Mouse (Mus musculus) embryonic facial prominence, embryonic 12.5 days (tissue): ENCODE measurements at regions not wholly inside any gene's neighbourhood (a gene's known extent, or its start where the extent isn't known, plus 50 kb on each side); places are given as distances from the start of the nearest gene placed in this dataset.

Experiments
- ATAC-seq: fragments of 200-750 bp; cut with Nextera tagmentation; 2 replicates; pipeline ENCODE4 v1.8.0; 2017; ENCODE audit not compliant: insufficient number of reproducible peaks, insufficient read depth, low FRiP score, low TSS enrichment
- H3K27ac ChIP-seq: fragments of 300-500 bp; sonication (generic); 2 replicates; pipeline ENCODE4 v1.5.1; 2016; ENCODE audit warnings: mild to moderate bottlenecking
- H3K27me3 ChIP-seq: fragments of 300-500 bp; sonication (generic); 2 replicates; pipeline ENCODE4 v1.6.1; 2016; ENCODE audit warnings: mild to moderate bottlenecking, moderate library complexity
- H3K36me3 ChIP-seq: fragments of 300-500 bp; sonication (generic); 2 replicates; pipeline ENCODE4 v1.6.1; 2016; ENCODE audit warnings: mild to moderate bottlenecking
- H3K4me1 ChIP-seq: fragments of 300-500 bp; sonication (generic); 2 replicates; pipeline ENCODE4 v1.6.1; 2016
- H3K4me2 ChIP-seq: fragments of 300-500 bp; sonication (generic); replicated peaks from 2 replicates; pipeline ENCODE4 v1.6.1; 2016; ENCODE audit warnings: mild to moderate bottlenecking, moderate library complexity
- H3K4me3 ChIP-seq: fragments of 300-500 bp; sonication (generic); 2 replicates; pipeline ENCODE4 v1.5.1; 2016; ENCODE audit warnings: mild to moderate bottlenecking
- H3K9ac ChIP-seq: fragments of 300-500 bp; sonication (generic); 2 replicates; pipeline ENCODE4 v1.6.1; 2016; ENCODE audit warnings: mild to moderate bottlenecking, moderate library complexity
- H3K9me3 ChIP-seq: fragments of 300-500 bp; sonication (generic); 2 replicates; pipeline ENCODE4 v1.6.1; 2016; ENCODE audit warnings: mild to moderate bottlenecking, moderate library complexity
- WGBS: fragments of 180-500 bp; shearing (Covaris S2); methylation state at CpG from one replicate; pipeline ENCODE4 v1.1.7; 2016; 5-methylcytosine and 5-hydroxymethylcytosine counted together

DNA sequence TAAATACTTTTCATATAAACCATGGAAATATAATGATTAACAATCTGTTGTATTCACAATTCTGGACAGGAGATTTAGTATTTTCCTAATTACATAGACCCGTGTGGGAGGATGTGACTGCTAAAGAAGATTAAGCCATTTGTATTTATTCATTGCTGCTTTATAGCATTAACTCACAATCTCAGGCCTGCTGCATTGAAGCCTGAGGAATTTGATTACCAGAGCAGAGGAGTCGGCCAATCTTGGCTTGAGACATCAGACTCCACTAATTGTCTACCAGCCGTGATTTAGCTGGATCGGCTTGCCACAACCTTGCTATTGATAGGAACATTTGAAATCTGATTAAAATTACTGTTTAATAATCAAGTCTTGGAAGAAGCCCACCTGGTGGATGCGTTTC lies 1007.5 kb downstream of the Adgrl2 start:
- WGBS = 68% methylated on average over 5 of the region's 5 CpGs
- no peak for ATAC-seq
- Histone ChIP-seq H3K4me3 (no peak overlapping the region), H3K27ac (no peak overlapping the region), H3K9me3 (no peaks in the 10 kb centered on the region), H3K4me1 (no peaks in the 10 kb centered on the region), H3K36me3 (no peaks in the 10 kb centered on the region), H3K4me2 (no peak overlapping the region), H3K27me3 (no peaks in the 10 kb centered on the region), H3K9ac (no peak overlapping the region)

DNA sequence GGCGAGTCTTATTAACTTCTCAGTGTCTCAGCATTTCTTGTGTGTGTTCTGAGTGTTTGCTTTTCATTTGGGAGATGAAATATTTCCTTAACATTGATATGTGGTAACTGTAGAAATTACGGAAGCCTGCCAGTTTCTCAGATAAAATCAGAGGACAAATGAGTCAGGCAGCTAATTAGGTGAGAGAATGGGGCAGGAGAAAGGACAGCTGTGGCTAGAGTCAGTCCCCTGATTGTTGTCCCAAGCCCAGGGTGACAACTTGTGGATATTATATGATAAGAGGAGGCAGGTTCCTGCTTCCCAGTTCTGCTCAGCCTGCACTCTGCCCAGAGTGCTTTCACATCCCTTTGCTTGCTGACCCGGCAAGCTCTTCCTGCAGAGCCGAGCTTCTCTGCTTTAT lies 1008.7 kb downstream of the Adgrl2 start:
- WGBS = 66% methylated on average over 4 of the region's 4 CpGs
- H3K4me3 ChIP-seq = no peak overlapping the region
- no peaks in the 10 kb centered on the region for H3K9me3 ChIP-seq
- H3K4me1 ChIP-seq = no peaks in the 10 kb centered on the region
- no peaks in the 10 kb centered on the region for H3K36me3 ChIP-seq
- no peak overlapping the region for H3K9ac ChIP-seq
- no peak overlapping the region for H3K27ac ChIP-seq
- H3K27me3 ChIP-seq = no peaks in the 10 kb centered on the region
- no peak for ATAC-seq
- no peak overlapping the region for H3K4me2 ChIP-seq

DNA sequence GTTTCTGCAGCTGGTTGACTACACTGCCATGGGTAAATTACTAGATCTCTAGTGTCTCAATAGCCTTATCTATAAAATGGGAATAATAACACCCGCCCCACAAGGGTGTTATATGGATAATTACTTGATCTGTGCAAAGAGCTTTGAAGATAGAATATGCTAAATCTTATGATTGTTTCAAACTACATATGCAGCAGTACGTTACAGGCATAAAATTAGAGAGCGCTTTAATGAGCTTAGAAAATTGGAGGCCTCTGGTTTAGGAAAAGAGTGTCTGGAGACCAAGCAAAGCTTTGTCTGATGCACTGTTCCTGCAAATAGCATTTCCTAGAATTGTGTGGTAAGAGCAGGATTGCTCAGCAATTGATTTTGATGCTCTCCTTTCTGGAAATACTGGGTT lies 1013.8 kb downstream of the Adgrl2 start:
- no peak for ATAC-seq
- no peaks in the 10 kb centered on the region for H3K4me1 ChIP-seq
- 84% methylated on average over 3 of the region's 3 CpGs for WGBS
- no peak overlapping the region for H3K9ac ChIP-seq
- H3K27me3 ChIP-seq = no peaks in the 10 kb centered on the region
- no peaks in the 10 kb centered on the region for H3K9me3 ChIP-seq
- H3K36me3 ChIP-seq = no peaks in the 10 kb centered on the region
- no peak overlapping the region for H3K4me3 ChIP-seq
- H3K27ac ChIP-seq = no peak overlapping the region
- H3K4me2 ChIP-seq = no peak overlapping the region

DNA sequence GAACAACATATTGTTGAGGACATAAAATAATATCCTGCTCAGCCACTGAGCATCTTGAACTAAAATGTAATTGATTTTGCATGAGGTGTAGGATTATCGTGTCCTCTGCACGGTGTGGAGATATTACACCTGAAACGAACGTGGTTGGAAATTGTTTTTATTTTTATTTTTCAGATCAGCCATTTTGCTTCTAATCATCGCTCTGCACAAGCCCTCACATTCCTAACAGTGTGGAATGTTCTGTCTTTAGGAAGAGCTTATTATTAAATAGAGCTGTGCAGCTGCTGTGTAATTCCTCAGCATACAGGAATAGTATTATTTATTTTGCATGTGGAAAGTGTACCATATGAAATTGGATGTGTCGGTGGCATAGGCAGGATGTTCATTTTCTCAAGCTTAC lies 1014.3 kb downstream of the Adgrl2 start:
- H3K4me2 ChIP-seq = no peak overlapping the region
- no peak overlapping the region for H3K27ac ChIP-seq
- H3K27me3 ChIP-seq = no peaks in the 10 kb centered on the region
- H3K4me3 ChIP-seq = no peak overlapping the region
- H3K9ac ChIP-seq = no peak overlapping the region
- H3K9me3 ChIP-seq = no peaks in the 10 kb centered on the region
- 82% methylated on average over 6 of the region's 6 CpGs for WGBS
- no peak for ATAC-seq
- no peaks in the 10 kb centered on the region for H3K36me3 ChIP-seq
- H3K4me1 ChIP-seq = no peaks in the 10 kb centered on the region

DNA sequence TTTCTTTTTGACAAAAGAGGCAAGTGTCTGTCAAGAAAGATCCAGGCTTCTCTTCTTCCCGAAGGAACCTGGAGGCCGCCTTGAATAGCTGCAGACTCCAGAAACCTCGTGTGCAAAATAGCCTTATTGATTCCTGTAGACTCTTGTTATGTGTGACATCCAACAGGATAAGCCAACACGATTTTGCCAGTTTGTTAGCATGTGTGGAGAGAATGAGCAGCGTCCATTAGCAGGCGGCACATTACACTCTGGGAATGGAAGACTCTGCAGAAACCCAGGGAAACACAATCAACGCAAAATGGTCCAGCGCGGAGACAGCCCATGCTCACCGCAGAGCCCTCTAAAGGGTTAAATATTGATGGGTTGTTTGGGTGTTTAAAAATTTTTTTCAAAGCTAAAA lies 1014.9 kb downstream of the Adgrl2 start:
- no peaks in the 10 kb centered on the region for H3K9me3 ChIP-seq
- WGBS = 88% methylated on average over 10 of the region's 10 CpGs
- H3K9ac ChIP-seq = no peak overlapping the region
- H3K4me2 ChIP-seq = no peak overlapping the region
- ATAC-seq = no peak
- no peaks in the 10 kb centered on the region for H3K36me3 ChIP-seq
- no peak overlapping the region for H3K27ac ChIP-seq
- H3K4me1 ChIP-seq = no peaks in the 10 kb centered on the region
- no peaks in the 10 kb centered on the region for H3K27me3 ChIP-seq
- H3K4me3 ChIP-seq = no peak overlapping the region

DNA sequence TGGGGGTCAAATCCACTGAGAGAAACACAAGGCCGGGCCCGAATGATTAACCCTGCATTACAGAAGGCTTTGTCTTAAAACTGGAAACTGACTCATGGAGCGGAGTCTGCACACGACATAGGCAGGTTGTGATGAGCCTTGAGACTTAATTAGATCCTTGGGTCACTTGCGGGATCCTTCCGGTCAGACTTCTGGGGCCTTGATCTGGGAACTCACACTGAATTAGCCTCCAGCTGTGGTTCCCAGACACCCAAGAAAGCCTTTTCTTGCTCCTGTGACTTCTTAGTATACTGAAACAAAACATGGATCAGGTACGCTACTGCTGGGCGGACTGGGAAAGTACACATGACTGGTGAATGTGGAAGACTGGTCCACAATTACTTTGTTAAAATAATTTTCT lies 1015.8 kb downstream of the Adgrl2 start:
- no peak overlapping the region for H3K9ac ChIP-seq
- H3K9me3 ChIP-seq = no peaks in the 10 kb centered on the region
- no peaks in the 10 kb centered on the region for H3K27me3 ChIP-seq
- ATAC-seq = no peak
- H3K4me1 ChIP-seq = no peaks in the 10 kb centered on the region
- H3K36me3 ChIP-seq = no peaks in the 10 kb centered on the region
- no peak overlapping the region for H3K27ac ChIP-seq
- 70% methylated on average over 8 of the region's 8 CpGs for WGBS
- H3K4me2 ChIP-seq = no peak overlapping the region
- no peak overlapping the region for H3K4me3 ChIP-seq

DNA sequence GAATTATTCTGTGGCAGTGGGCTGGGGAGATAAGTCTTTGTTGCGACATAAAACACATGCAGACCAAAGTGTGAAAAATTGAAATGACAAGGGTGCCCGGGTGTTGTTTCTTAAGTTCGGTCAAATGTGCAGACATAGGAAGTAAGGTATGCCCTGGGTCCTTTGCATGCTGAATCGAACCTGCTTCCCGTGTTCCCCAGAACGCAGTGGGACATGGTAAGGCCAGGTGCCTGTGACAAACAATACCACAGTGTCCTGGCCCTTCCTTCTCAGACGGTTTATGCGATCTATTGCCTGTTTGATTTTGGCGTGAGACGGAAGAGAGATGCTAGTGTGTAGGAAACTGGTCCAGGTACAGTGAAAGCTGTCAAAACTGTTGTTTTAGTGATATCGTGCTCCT lies 1022.1 kb downstream of the Adgrl2 start:
- 68% methylated on average over 11 of the region's 11 CpGs for WGBS
- Histone ChIP-seq H3K9me3 (no peaks in the 10 kb centered on the region), H3K27me3 (no peaks in the 10 kb centered on the region), H3K27ac (no peak overlapping the region), H3K4me1 (peaks cover 15% of the 10 kb centered on the region; the same call in 1 of the 2 replicates), H3K36me3 (no peaks in the 10 kb centered on the region), H3K4me3 (no peak overlapping the region), H3K4me2 (no peak overlapping the region), H3K9ac (no peak overlapping the region)
- no peak for ATAC-seq

DNA sequence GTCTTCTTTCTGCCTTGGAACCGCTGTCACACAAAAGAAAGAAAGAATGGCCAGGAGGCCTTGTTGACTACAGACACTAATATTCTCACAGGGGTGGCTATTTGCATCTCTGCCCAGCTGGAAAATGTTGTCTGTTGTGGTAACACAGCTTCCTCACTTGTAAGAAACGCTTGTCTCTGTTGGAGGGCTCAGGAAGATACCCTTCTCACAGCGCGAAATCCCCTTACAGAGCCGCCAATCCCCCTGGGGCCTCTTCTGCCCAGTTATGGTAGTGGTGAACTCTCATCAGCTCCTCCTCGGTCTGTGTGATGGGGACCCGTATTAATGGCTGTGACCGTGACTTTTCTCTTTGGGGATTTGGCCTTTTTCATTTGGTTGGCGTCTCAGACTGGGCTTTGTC lies 1022.5 kb downstream of the Adgrl2 start:
- Histone ChIP-seq H3K4me2 (no peak overlapping the region), H3K4me1 (peaks cover 15% of the 10 kb centered on the region; the same call in 1 of the 2 replicates), H3K4me3 (no peak overlapping the region), H3K36me3 (no peaks in the 10 kb centered on the region), H3K27me3 (no peaks in the 10 kb centered on the region), H3K27ac (no peak overlapping the region), H3K9ac (no peak overlapping the region), H3K9me3 (no peaks in the 10 kb centered on the region)
- ATAC-seq = no peak
- WGBS = 40% methylated on average over 9 of the region's 9 CpGs

DNA sequence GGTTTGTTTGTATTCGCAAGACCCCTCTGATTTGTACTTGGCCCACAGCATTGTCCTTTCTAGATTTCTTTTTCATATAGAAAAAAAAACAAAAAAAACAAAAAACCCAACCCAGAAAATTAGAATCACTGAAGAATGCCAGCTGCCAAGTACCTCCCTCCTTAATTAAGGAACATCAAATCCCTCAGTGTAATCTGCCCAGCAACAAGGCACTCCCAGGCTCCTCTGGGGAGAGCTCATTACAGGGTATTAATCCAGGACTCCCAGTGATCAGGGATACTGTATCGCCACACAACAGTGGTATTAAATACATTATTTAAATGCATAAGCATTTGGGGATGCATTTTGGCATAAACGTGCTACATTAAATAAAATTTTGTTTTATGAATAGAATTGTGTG lies 1023.1 kb downstream of the Adgrl2 start:
- ATAC-seq = no peak
- Histone ChIP-seq H3K9ac (no peak overlapping the region), H3K27ac (no peak overlapping the region), H3K36me3 (no peaks in the 10 kb centered on the region), H3K9me3 (no peaks in the 10 kb centered on the region), H3K4me3 (no peak overlapping the region), H3K4me1 (peaks cover 15% of the 10 kb centered on the region; the same call in 1 of the 2 replicates), H3K27me3 (no peaks in the 10 kb centered on the region), H3K4me2 (no peak overlapping the region)
- WGBS = 72% methylated on average over 3 of the region's 3 CpGs

DNA sequence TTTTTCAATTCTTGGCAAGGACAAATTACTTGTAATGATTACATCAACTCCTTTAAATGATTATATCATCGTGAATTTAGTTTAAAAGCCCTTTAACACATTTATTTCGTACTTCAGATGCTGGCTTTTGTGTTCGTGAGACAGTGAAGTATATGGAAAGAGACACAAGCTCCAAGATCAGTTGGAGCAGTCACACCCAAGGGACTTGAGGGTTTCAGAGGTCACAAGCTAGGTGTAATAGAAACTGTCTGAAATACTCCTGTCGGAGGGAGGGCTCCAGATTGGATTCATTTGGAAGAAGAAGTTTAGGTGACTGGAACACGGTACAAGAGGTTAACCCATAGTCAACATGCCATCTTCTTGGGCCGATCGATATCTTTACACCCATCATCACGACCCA lies 1023.5 kb downstream of the Adgrl2 start:
- 55% methylated on average over 8 of the region's 8 CpGs for WGBS
- Histone ChIP-seq H3K9me3 (no peaks in the 10 kb centered on the region), H3K36me3 (no peaks in the 10 kb centered on the region), H3K4me1 (peaks cover 15% of the 10 kb centered on the region; the same call in 1 of the 2 replicates), H3K27me3 (no peaks in the 10 kb centered on the region), H3K4me2 (no peak overlapping the region), H3K4me3 (no peak overlapping the region), H3K27ac (no peak overlapping the region), H3K9ac (no peak overlapping the region)
- ATAC-seq = no peak

DNA sequence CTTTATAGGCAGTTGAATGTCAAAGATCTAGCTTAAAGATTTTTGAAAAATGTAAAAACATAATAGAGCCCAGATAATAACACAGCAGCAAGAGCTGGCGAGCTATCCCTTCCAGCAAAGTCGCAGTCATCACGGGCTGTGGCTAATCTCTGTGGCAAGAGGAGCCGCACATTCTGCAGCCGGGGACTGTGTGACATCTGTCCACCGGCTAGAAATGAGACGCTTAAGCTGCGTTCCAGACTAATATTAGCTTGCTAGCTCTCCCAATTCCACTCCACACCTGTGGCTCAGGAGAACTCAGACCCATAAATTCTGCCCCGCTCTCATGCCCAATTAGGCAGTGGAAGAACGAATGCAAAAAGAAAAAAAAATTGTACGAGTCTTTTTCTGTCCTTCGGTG lies 1024.0 kb downstream of the Adgrl2 start:
- H3K9me3 ChIP-seq = no peaks in the 10 kb centered on the region
- no peaks in the 10 kb centered on the region for H3K36me3 ChIP-seq
- no peak overlapping the region for H3K9ac ChIP-seq
- no peak overlapping the region for H3K4me3 ChIP-seq
- H3K27me3 ChIP-seq = no peaks in the 10 kb centered on the region
- no peak overlapping the region for H3K4me2 ChIP-seq
- no peak for ATAC-seq
- H3K27ac ChIP-seq = no peak overlapping the region
- WGBS = 48% methylated on average over 12 of the region's 12 CpGs
- peaks cover 15% of the 10 kb centered on the region; the same call in 1 of the 2 replicates for H3K4me1 ChIP-seq

DNA sequence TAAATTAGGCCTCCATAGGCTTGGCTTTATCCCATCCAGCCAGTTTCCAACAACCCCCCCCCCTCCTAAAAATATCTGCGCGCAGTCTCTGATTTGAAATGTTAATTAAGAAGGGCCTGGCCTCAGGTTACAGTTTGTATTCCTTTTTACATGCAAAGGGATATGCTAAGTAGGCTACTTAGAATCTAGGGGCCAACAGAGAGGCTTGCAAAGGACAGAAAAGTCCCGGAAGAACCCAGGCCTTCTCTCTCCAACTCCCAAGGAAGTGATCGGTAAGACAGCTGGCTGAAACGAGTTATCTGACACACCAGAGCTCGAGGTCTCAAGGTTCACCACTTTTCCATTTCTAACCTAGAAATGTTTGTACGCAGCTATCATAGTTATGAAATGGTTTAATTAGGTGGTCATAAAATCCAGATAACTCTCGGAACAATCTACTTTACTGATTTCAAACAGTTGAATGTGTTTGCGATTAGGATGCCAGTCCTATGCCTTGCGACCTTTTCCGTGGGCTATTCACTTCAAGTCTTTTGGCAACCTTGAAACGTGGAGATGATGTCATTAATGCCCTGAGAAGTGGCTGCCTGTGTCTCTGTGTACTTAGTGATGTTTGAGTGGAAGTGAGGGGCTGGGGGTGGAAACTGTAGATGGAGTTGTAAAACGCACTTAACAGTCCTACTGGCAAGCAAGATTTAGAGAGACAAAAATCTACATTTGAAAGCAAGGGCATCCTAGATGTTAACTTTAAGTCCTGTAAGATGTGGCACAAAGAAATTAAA lies 1026.5 kb downstream of the Adgrl2 start:
- Histone ChIP-seq H3K4me3 (no peak overlapping the region), H3K4me2 (no peak overlapping the region), H3K27me3 (no peaks in the 10 kb centered on the region), H3K9me3 (no peaks in the 10 kb centered on the region), H3K9ac (no peak overlapping the region), H3K4me1 (peaks cover 15% of the 10 kb centered on the region; the same call in 1 of the 2 replicates), H3K36me3 (no peaks in the 10 kb centered on the region), H3K27ac (no peak overlapping the region)
- WGBS = 26% methylated on average over 13 of the region's 13 CpGs
- ATAC-seq = no peak
